ENCODE assay signal across 8 mouse cellular contexts in genomic region chr1:163313921-163314725, GRCm38 (mm10). TPM values are rescaled to one million over a fixed set of nuclear protein-coding genes. Genes with fewer than 3 reads are reported as not detected.
DNase-seq lines count a peak whose midpoint lies in the region; ATAC-seq and TF ChIP-seq lines count a peak whose summit lies in the region.

No protein-coding gene starts in this region.

- no peak for TF ChIP-seq CTCF in heart, postnatal 0 days (IDR thresholded peaks at IDR 0.05; ENCODE audit: low read depth)
- TF ChIP-seq CTCF in olfactory bulb, adult 2 months (IDR thresholded peaks at IDR 0.05; ENCODE audit: insufficient read depth, low read depth, low read length), result no peak

- H3K27ac ChIP-seq in heart, postnatal 0 days (ENCODE audit: low read depth), result peak overlapping the region; percentile 73; the same call in 1 of the 2 replicates
- H3K27ac ChIP-seq in limb, embryonic 10.5 days, result peak overlapping the region; percentile 99
- H3K27ac ChIP-seq in olfactory bulb, adult 2 months (ENCODE audit: insufficient read depth, low read depth, low read length), result no peak overlapping the region

- TF ChIP-seq EP300 in heart, postnatal 0 days (IDR thresholded peaks at IDR 0.05; ENCODE audit: low read depth), result no peak

- 2% methylated on average over 21 of the region's 21 CpGs for WGBS in heart, postnatal 0 days
- under 1% methylated on average over 21 of the region's 21 CpGs for WGBS in limb, embryonic 10.5 days
- WGBS in olfactory bulb, adult 2 months, result 6% methylated on average over 21 of the region's 21 CpGs

- peak overlapping the region; percentile 74 for H3K9ac ChIP-seq in heart, postnatal 0 days (replicated peaks; ENCODE audit: low read depth, low read length)

- TF ChIP-seq POLR2A in olfactory bulb, adult 2 months (IDR thresholded peaks at IDR 0.05; ENCODE audit: insufficient read depth, low read depth, low read length), result no peak

- no peak for ATAC-seq in megakaryocyte, adult 5-6 weeks (ENCODE audit: poor library complexity, severe bottlenecking)
- ATAC-seq in heart, postnatal 0 days (ENCODE audit: insufficient read depth, low read depth), result no peak

- H3K4me3 ChIP-seq in megakaryocyte, embryonic 14.5 days (replicated peaks), result peak overlapping the region; percentile 80
- H3K4me3 ChIP-seq in heart, postnatal 0 days (ENCODE audit: low read depth, low read length), result peak overlapping the region; percentile 75
- peak overlapping the region; percentile 76 for H3K4me3 ChIP-seq in limb, embryonic 10.5 days
- peak overlapping the region; percentile 11; the same call in 1 of the 2 replicates for H3K4me3 ChIP-seq in olfactory bulb, adult 2 months (ENCODE audit: insufficient read depth, low read depth, low read length)

- no peak for DNase-seq in heart, postnatal 0 days (ENCODE audit: low spot score)
- DNase-seq in limb, embryonic 10.5 days (ENCODE audit: low spot score), result peak; percentile 73
- no peak for DNase-seq in spleen, adult 12 weeks (ENCODE audit: low spot score)
- no peak for DNase-seq in cerebellum, adult 9-11 months
- no peak for DNase-seq in left cerebral cortex, postnatal 14 days (ENCODE audit: low spot score in 2 of 2)

- intact Hi-C loops in left cerebral cortex, postnatal 14 days (cut with DNase I), result loop anchor here (2.0 kb wide), 1 partner anchor 89 kb away; the partner anchor contains the start of gene Gorab

- no peaks in the 10 kb centered on the region for H3K9me3 ChIP-seq in megakaryocyte, embryonic 14.5 days
- H3K9me3 ChIP-seq in heart, postnatal 0 days (replicated peaks; ENCODE audit: control insufficient read depth, low read length), result no peaks in the 10 kb centered on the region
- no peaks in the 10 kb centered on the region for H3K9me3 ChIP-seq in limb, embryonic 10.5 days (replicated peaks)

- H3K27me3 ChIP-seq in megakaryocyte, embryonic 14.5 days (replicated peaks), result peaks cover 84% of the 10 kb centered on the region
- H3K27me3 ChIP-seq in heart, postnatal 0 days (ENCODE audit: control insufficient read depth, insufficient read depth, low read length), result peaks cover 40% of the 10 kb centered on the region
- 0 out of 2 replicates have a peak, but pooled peaks cover 4% of the 10 kb centered on the region for H3K27me3 ChIP-seq in limb, embryonic 10.5 days (ENCODE audit: low read depth, poor library complexity, severe bottlenecking)

- no peaks in the 10 kb centered on the region for H3K36me3 ChIP-seq in megakaryocyte, embryonic 14.5 days (replicated peaks; ENCODE audit: low read length)
- no peaks in the 10 kb centered on the region for H3K36me3 ChIP-seq in heart, postnatal 0 days (replicated peaks; ENCODE audit: control insufficient read depth, insufficient read depth, low read length)
- H3K36me3 ChIP-seq in limb, embryonic 10.5 days, result peaks cover 21% of the 10 kb centered on the region

- H3K4me1 ChIP-seq in megakaryocyte, embryonic 14.5 days, result peaks cover 55% of the 10 kb centered on the region
- 0 out of 2 replicates have a peak, but pooled peaks cover 10% of the 10 kb centered on the region for H3K4me1 ChIP-seq in heart, postnatal 0 days (ENCODE audit: control insufficient read depth, insufficient read depth)
- H3K4me1 ChIP-seq in limb, embryonic 10.5 days, result peaks cover 39% of the 10 kb centered on the region
- peaks cover 10% of the 10 kb centered on the region; the same call in 1 of the 2 replicates for H3K4me1 ChIP-seq in olfactory bulb, adult 2 months (ENCODE audit: control insufficient read depth, insufficient read depth, low read length)

- peak overlapping the region; percentile 94 for H3K4me2 ChIP-seq in heart, postnatal 0 days (ENCODE audit: low read depth, low read length)

RNA-seq across cellular contexts. Expression of gene Prrx1, which starts 0.6 kb away (rescaled TPM):
- polyA plus RNA-seq in megakaryocyte, embryonic 14.5 days (2012; ENCODE audit: insufficient read depth, low replicate concordance), result not detected in 2 replicates
- total RNA-seq in megakaryocyte, adult 5-6 weeks (2015), result 0.09 and 0.16 TPM in 2 replicates
- total RNA-seq in megakaryocyte, adult 5-6 weeks (2017), result 0.04 and 0.11 TPM in 2 replicates
- total RNA-seq in heart, postnatal 0 days (2014; rRNA removed; ENCODE audit: low replicate concordance), result 7.1 and 10.3 TPM in 2 replicates
- 10.5 and 10.9 TPM in 2 replicates for polyA plus RNA-seq in heart, postnatal 0 days (2015; fragmentation: Nextera tagmentation; extraction: Ambion mirVana)
- polyA plus RNA-seq in limb, embryonic 10.5 days (2016; fragmentation: Nextera tagmentation; extraction: Ambion mirVana), result 169 and 219 TPM in 2 replicates
- polyA plus RNA-seq in olfactory bulb, adult 2 months (2012; ENCODE audit: insufficient read depth, insufficient read length, low replicate concordance, missing spikeins), result not detected in 2 replicates
- total RNA-seq in left cerebral cortex, postnatal 14 days (2021), result 1 to 10 TPM; 5.8 to 6.5 TPM

Comparison
In these comparisons a context has a peak if more than half of its experiments do, and no peak if none do; other contexts are left out.
1. H3K4me3 ChIP-seq: peak in every context shown above with its lines; median percentile 80 in megakaryocyte, embryonic 14.5 days; 76 in limb, embryonic 10.5 days; 75 in heart, postnatal 0 days; 11 in olfactory bulb, adult 2 months.